Mouse (Mus musculus) stomach, embryonic 15.5 days (tissue): ENCODE data around the gene Tead3. TPM values are rescaled to one million over a fixed set of nuclear protein-coding genes. Genes with fewer than 3 reads are reported as not detected.
A peak's percentile ranks its signal among the peaks of the same experiment; 100 is the strongest.
"Not testable (repeated sequence)": the region's sequence is repeated elsewhere in the genome, so short reads cannot be mapped to it uniquely, and the experiment has no call there.

Experiments used
- ATAC-seq: fragments of 200-750 bp; cut with Nextera tagmentation; 2 replicates; pipeline ENCODE4 v1.8.0; 2017; ENCODE audit warnings: low read depth, moderate number of reproducible peaks, moderate TSS enrichment; ENCODE audit not compliant: insufficient read depth, low FRiP score
- H3K27ac ChIP-seq: fragments of 300-500 bp; sonication (generic); 2 replicates; pipeline ENCODE4 v1.5.1; 2015; ENCODE audit warnings: mild to moderate bottlenecking, inconsistent platforms
- H3K27me3 ChIP-seq: fragments of 300-500 bp; sonication (generic); replicated peaks from 2 replicates; pipeline ENCODE4 v1.6.1; 2015; ENCODE audit warnings: inconsistent platforms
- H3K36me3 ChIP-seq: fragments of 300-500 bp; sonication (generic); 2 replicates; pipeline ENCODE4 v1.6.1; 2015; ENCODE audit warnings: inconsistent platforms
- H3K4me1 ChIP-seq: fragments of 300-500 bp; sonication (generic); 2 replicates; pipeline ENCODE4 v1.6.1; 2015; ENCODE audit warnings: inconsistent platforms
- H3K4me2 ChIP-seq: fragments of 300-500 bp; sonication (generic); 2 replicates; pipeline ENCODE4 v1.6.1; 2015; ENCODE audit warnings: mild to moderate bottlenecking, inconsistent platforms
- H3K4me3 ChIP-seq: fragments of 300-500 bp; sonication (generic); replicated peaks from 2 replicates; pipeline ENCODE4 v1.5.1; 2015; ENCODE audit warnings: inconsistent platforms
- H3K9ac ChIP-seq: fragments of 300-500 bp; sonication (generic); 2 replicates; pipeline ENCODE4 v1.6.1; 2015; ENCODE audit warnings: inconsistent platforms
- H3K9me3 ChIP-seq: fragments of 300-500 bp; sonication (generic); 2 replicates; pipeline ENCODE4 v1.6.1; 2016; ENCODE audit warnings: inconsistent platforms
- WGBS: fragments of 180-500 bp; shearing (Covaris S2); methylation state at CpG from one replicate; pipeline ENCODE4 v1.1.7; 2015; 5-methylcytosine and 5-hydroxymethylcytosine counted together
- polyA plus RNA-seq: library from polyadenylated mRNA; unstranded; fragments of >200 nt; fragmentation: Nextera tagmentation; extraction: Ambion mirVana; gene quantifications from 2 replicates; pipeline ENCODE4 v1.2.1, GENCODE M21; 2015

Tead3 gene
- polyA plus RNA-seq, 1 experiment from 2014 or later = 11.5 TPM

GRCm38 (mm10) chr17:28328366-28328928 lies 22.2 kb downstream of the Tead3 start, which contains the start of gene Rpl10a:
Rpl10a (plus strand) TSS chr17:28328471.
- Histone ChIP-seq H3K9me3 (no peaks in the 10 kb centered on the region), H3K27ac (peak within 1 kb of the TSS; percentile 96), H3K27me3 (no peaks in the 10 kb centered on the region), H3K4me2 (peak within 1 kb of the TSS; percentile 75), H3K36me3 (peaks cover 30% of the 10 kb centered on the region), H3K9ac (peak within 1 kb of the TSS; percentile 94), H3K4me1 (peaks cover 37% of the 10 kb centered on the region), H3K4me3 (peak within 1 kb of the TSS; percentile 82)
- WGBS = under 1% methylated on average over 67 of the region's 67 CpGs
- peak; percentile 82 for ATAC-seq

GRCm38 (mm10) chr17:28327673-28328325 lies 22.8 kb downstream of the Tead3 start:
- 7% methylated on average over 22 of the region's 22 CpGs for WGBS
- H3K4me2 ChIP-seq = peak overlapping the region; percentile 75
- H3K4me3 ChIP-seq = peak overlapping the region; percentile 82

GRCm38 (mm10) chr17:28326951-28327350 lies 23.7 kb downstream of the Tead3 start:
- Histone ChIP-seq H3K9me3 (no peaks in the 10 kb centered on the region), H3K4me1 (peaks cover 22% of the 10 kb centered on the region), H3K36me3 (peaks cover 26% of the 10 kb centered on the region), H3K27me3 (no peaks in the 10 kb centered on the region), H3K27ac (peak overlapping the region; percentile 96), H3K4me2 (no peak overlapping the region), H3K4me3 (no peak overlapping the region), H3K9ac (no peak overlapping the region)
- 76% methylated on average over 3 of the region's 3 CpGs for WGBS
- ATAC-seq = no peak

More at GRCm38 (mm10) chr17:28327673-28328325, 22.8 kb downstream of the Tead3 start:
- H3K36me3 ChIP-seq = peaks cover 26% of the 10 kb centered on the region
- H3K9me3 ChIP-seq = no peaks in the 10 kb centered on the region
- H3K27me3 ChIP-seq = no peaks in the 10 kb centered on the region
- H3K9ac ChIP-seq = peak overlapping the region; percentile 66
- peak; percentile 23 for ATAC-seq
- peak overlapping the region; percentile 96 for H3K27ac ChIP-seq
- peaks cover 30% of the 10 kb centered on the region for H3K4me1 ChIP-seq

- H3K36me3 ChIP-seq = peaks cover 26% of the 10 kb centered on the region
- H3K9me3 ChIP-seq = no peaks in the 10 kb centered on the region
- H3K4me2 ChIP-seq = no peak overlapping the region
- no peak overlapping the region for H3K9ac ChIP-seq
- WGBS = 86% methylated on average over 8 of the region's 8 CpGs
- peaks cover 22% of the 10 kb centered on the region for H3K4me1 ChIP-seq
- no peak overlapping the region for H3K27ac ChIP-seq
- ATAC-seq = no peak
- no peak overlapping the region for H3K4me3 ChIP-seq
- H3K27me3 ChIP-seq = no peaks in the 10 kb centered on the region
These were observed 24.9 kb downstream of the Tead3 start for GRCm38 (mm10) chr17:28325751-28326150.

GRCm38 (mm10) chr17:28324416-28324815 lies 26.2 kb downstream of the Tead3 start:
- H3K27me3 ChIP-seq, H3K9ac ChIP-seq, H3K4me2 ChIP-seq, ATAC-seq, H3K27ac ChIP-seq, H3K4me3 ChIP-seq, H3K9me3 ChIP-seq: not testable (repeated sequence)
- H3K4me1 ChIP-seq = peaks cover 15% of the 10 kb centered on the region
- H3K36me3 ChIP-seq = peaks cover 31% of the 10 kb centered on the region
- WGBS = 90% methylated on average over 7 of the region's 7 CpGs

GRCm38 (mm10) chr17:28323786-28324185 lies 26.8 kb downstream of the Tead3 start:
- no peak for ATAC-seq
- no peaks in the 10 kb centered on the region for H3K27me3 ChIP-seq

GRCm38 (mm10) chr17:28321700-28322099 lies 28.9 kb downstream of the Tead3 start:
- H3K9ac ChIP-seq = no peak overlapping the region
- no peak overlapping the region for H3K27ac ChIP-seq
- 89% methylated on average over 4 of the region's 4 CpGs for WGBS
- ATAC-seq = no peak
- H3K4me3 ChIP-seq = no peak overlapping the region
- no peaks in the 10 kb centered on the region for H3K9me3 ChIP-seq
- H3K4me1 ChIP-seq = 0 out of 2 replicates have a peak, but pooled peaks cover under 1% of the 10 kb centered on the region
- no peak overlapping the region for H3K4me2 ChIP-seq
- peaks cover 51% of the 10 kb centered on the region for H3K36me3 ChIP-seq
- H3K27me3 ChIP-seq = no peaks in the 10 kb centered on the region

More at GRCm38 (mm10) chr17:28323786-28324185, 26.8 kb downstream of the Tead3 start:
- Histone ChIP-seq H3K27ac (no peak overlapping the region), H3K9me3 (no peaks in the 10 kb centered on the region), H3K4me3 (no peak overlapping the region), H3K36me3 (peaks cover 37% of the 10 kb centered on the region), H3K9ac (no peak overlapping the region), H3K4me2 (no peak overlapping the region), H3K4me1 (peaks cover 15% of the 10 kb centered on the region)
- WGBS = 83% methylated on average over 8 of the region's 8 CpGs

- ATAC-seq = no peak
- WGBS = 81% methylated on average over 9 of the region's 9 CpGs
- H3K27ac ChIP-seq = no peak overlapping the region
- no peak overlapping the region for H3K4me2 ChIP-seq
- H3K36me3 ChIP-seq = peaks cover 41% of the 10 kb centered on the region
- H3K4me1 ChIP-seq = peaks cover 11% of the 10 kb centered on the region; the same call in 1 of the 2 replicates
- no peak overlapping the region for H3K9ac ChIP-seq
- no peaks in the 10 kb centered on the region for H3K27me3 ChIP-seq
- H3K4me3 ChIP-seq = no peak overlapping the region
- no peaks in the 10 kb centered on the region for H3K9me3 ChIP-seq
These were observed 32.9 kb downstream of the Tead3 start for GRCm38 (mm10) chr17:28317725-28318124.

GRCm38 (mm10) chr17:28317091-28317490 lies 33.5 kb downstream of the Tead3 start:
- H3K9ac ChIP-seq = no peak overlapping the region
- no peak overlapping the region for H3K4me2 ChIP-seq
- ATAC-seq = no peak
- 66% methylated on average over 8 of the region's 8 CpGs for WGBS
- no peak overlapping the region for H3K27ac ChIP-seq
- H3K4me3 ChIP-seq = no peak overlapping the region
- H3K9me3 ChIP-seq = no peaks in the 10 kb centered on the region
- H3K36me3 ChIP-seq = peaks cover 35% of the 10 kb centered on the region
- peaks cover 11% of the 10 kb centered on the region; the same call in 1 of the 2 replicates for H3K4me1 ChIP-seq
- H3K27me3 ChIP-seq = no peaks in the 10 kb centered on the region

- H3K4me2 ChIP-seq = no peak overlapping the region
- no peak overlapping the region for H3K4me3 ChIP-seq
- H3K4me1 ChIP-seq = peaks cover 11% of the 10 kb centered on the region; the same call in 1 of the 2 replicates
- H3K9me3 ChIP-seq = no peaks in the 10 kb centered on the region
- no peak for ATAC-seq
- peaks cover 35% of the 10 kb centered on the region for H3K36me3 ChIP-seq
- no peaks in the 10 kb centered on the region for H3K27me3 ChIP-seq
- no peak overlapping the region for H3K27ac ChIP-seq
- no peak overlapping the region for H3K9ac ChIP-seq
- WGBS = 94% methylated on average over 9 of the region's 9 CpGs
These were observed 34.1 kb downstream of the Tead3 start for GRCm38 (mm10) chr17:28316476-28316875.

GRCm38 (mm10) chr17:28315611-28316160 lies 34.9 kb downstream of the Tead3 start:
- WGBS = 86% methylated on average over 20 of the region's 20 CpGs
- Histone ChIP-seq H3K27me3 (no peaks in the 10 kb centered on the region), H3K9me3 (no peaks in the 10 kb centered on the region), H3K9ac (no peak overlapping the region), H3K4me1 (peaks cover 11% of the 10 kb centered on the region; the same call in 1 of the 2 replicates), H3K27ac (no peak overlapping the region), H3K4me3 (no peak overlapping the region), H3K36me3 (peaks cover 34% of the 10 kb centered on the region), H3K4me2 (no peak overlapping the region)
- ATAC-seq = no peak

GRCm38 (mm10) chr17:28313880-28314225 lies 36.8 kb downstream of the Tead3 start:
- ATAC-seq = peak; percentile 11
- Histone ChIP-seq H3K4me3 (peak overlapping the region; percentile 90), H3K4me2 (peak overlapping the region; percentile 83), H3K27me3 (no peaks in the 10 kb centered on the region), H3K9ac (peak overlapping the region; percentile 92), H3K36me3 (peaks cover 22% of the 10 kb centered on the region), H3K27ac (peak overlapping the region; percentile 96), H3K4me1 (peaks cover 11% of the 10 kb centered on the region; the same call in 1 of the 2 replicates), H3K9me3 (no peaks in the 10 kb centered on the region)
- WGBS = under 1% methylated on average over 11 of the region's 11 CpGs
